11 mouse cellular contexts compared by ENCODE assay signal in genomic region chr13:29357483-29357882, GRCm38 (mm10).
"Had no signal": no experiment of that assay in that cellular context is flagged by ENCODE, and none has a peak within 500 bp of the region (broad histone marks: within the 10 kb centered on the region; RNA-seq: fewer than 3 reads in every experiment).

No protein-coding gene starts in this region.

- DNase-seq: kidney, adult 9 months; kidney, postnatal 25 days; layer of hippocampus, adult 9-11 months; liver, embryonic 13.5 days; lung, embryonic 14.5 days; midbrain, embryonic 14.5 days; thymus, adult 18-20 months; thymus, postnatal 36 days had no signal

- H3K9me3 ChIP-seq: liver, embryonic 13.5 days had no signal

- H3K9ac ChIP-seq: liver, embryonic 13.5 days; lung, embryonic 14.5 days had no signal

- H3K4me3 ChIP-seq: layer of hippocampus, adult 2 months; liver, embryonic 13.5 days had no signal

- ATAC-seq: lung, postnatal 0 days had no signal

- H3K36me3 ChIP-seq: liver, embryonic 13.5 days had no signal

- H3K4me2 ChIP-seq: liver, embryonic 13.5 days; lung, embryonic 14.5 days had no signal

- H3K27me3 ChIP-seq: liver, embryonic 13.5 days had no signal

- H3K27ac ChIP-seq: layer of hippocampus, adult 2 months; liver, embryonic 13.5 days; macrophage had no signal
